Mouse (Mus musculus) ovary, adult 2 months (tissue): Measurements from ENCODE around the gene Olfr1225. TPM values are rescaled to one million over a fixed set of nuclear protein-coding genes. Genes with fewer than 3 reads are reported as not detected.

ENCODE experiments used
- polyA plus RNA-seq: library from polyadenylated mRNA; depleted of rRNA; stranded (reverse); fragments of >200 nt; gene quantifications from 2 replicates; pipeline ENCODE4 v1.2.3, GENCODE M21; 2012; rRNA removed

Olfr1225 gene
- not detected in 2 replicates for polyA plus RNA-seq

DNA sequence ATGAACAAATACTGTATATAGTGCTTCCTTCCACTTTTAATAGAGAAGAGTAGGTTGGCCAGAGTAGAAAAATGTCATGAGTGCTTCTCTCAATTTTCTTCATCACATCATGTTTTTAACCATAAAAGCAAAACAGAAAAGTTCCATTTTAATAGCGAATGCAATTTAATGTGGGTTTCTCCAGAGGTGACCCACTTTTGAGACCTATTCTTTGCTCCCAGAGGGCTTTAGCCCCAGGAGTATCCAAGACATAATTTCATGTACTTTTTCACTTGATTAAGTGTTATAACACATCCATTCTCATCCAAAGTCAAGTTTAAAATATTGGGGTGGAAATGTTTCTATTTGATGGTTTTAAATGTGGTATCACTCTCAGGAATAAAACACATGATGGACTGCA is at the start of gene Olfr1225:
Olfr1225 (minus strand) TSS at position 101 of the 400 bp plus-strand sequence.

GRCm38 (mm10) chr2:89199948-89200347 is 25.5 kb upstream of the Olfr1225 start, which contains the start of gene Olfr1226:
Gene Olfr1226, minus strand, starts transcription at chr2:89200048.

GRCm38 (mm10) chr2:89163991-89164390 is 10.5 kb downstream of the Olfr1225 start, which contains the start of gene Olfr1224-ps1:
Gene Olfr1224-ps1, minus strand, starts transcription at chr2:89164091.

GRCm38 (mm10) chr2:89151460-89151859 is 23.0 kb downstream of the Olfr1225 start, which contains the start of gene Olfr1223:
Gene Olfr1223, minus strand, starts transcription at chr2:89151560.

GRCm38 (mm10) chr2:89132954-89133353 is 41.5 kb downstream of the Olfr1225 start, which contains the start of gene Olfr1222:
Gene Olfr1222, minus strand, starts transcription at chr2:89133054.

Other genes starting within 250 kb of the Olfr1225 start
- not detected in 2 replicates for gene Olfr1211, start 236.6 kb downstream of the Olfr1225 start, polyA plus RNA-seq
- not detected in 2 replicates for gene Olfr1212, start 220.7 kb downstream of the Olfr1225 start, polyA plus RNA-seq
- not detected in 2 replicates for gene Gm13762, start 194.4 kb downstream of the Olfr1225 start, polyA plus RNA-seq
- not detected in 2 replicates for gene Olfr1214, start 182.0 kb downstream of the Olfr1225 start, polyA plus RNA-seq
- gene Olfr1215, start 167.7 kb downstream of the Olfr1225 start, polyA plus RNA-seq = not detected in 2 replicates
- not detected in 2 replicates for gene Olfr1216, start 156.3 kb downstream of the Olfr1225 start, polyA plus RNA-seq
- gene Olfr1217, start 142.6 kb downstream of the Olfr1225 start, polyA plus RNA-seq = not detected in 2 replicates
- not detected in 2 replicates for gene Olfr1218, start 113.5 kb downstream of the Olfr1225 start, polyA plus RNA-seq
- gene Olfr1219, start 91.2 kb downstream of the Olfr1225 start, polyA plus RNA-seq = not detected in 2 replicates
- gene Olfr1220, start 67.8 kb downstream of the Olfr1225 start, polyA plus RNA-seq = not detected in 2 replicates
- gene Olfr1221, start 57.4 kb downstream of the Olfr1225 start, polyA plus RNA-seq = not detected in 2 replicates
- not detected in 2 replicates for gene Olfr1222, start 41.6 kb downstream of the Olfr1225 start, polyA plus RNA-seq
- gene Olfr1223, start 23.1 kb downstream of the Olfr1225 start, polyA plus RNA-seq = not detected in 2 replicates
- not detected in 2 replicates for gene Olfr1224-ps1, start 10.6 kb downstream of the Olfr1225 start, polyA plus RNA-seq
- not detected in 2 replicates for gene Olfr1226, start 25.4 kb upstream of the Olfr1225 start, polyA plus RNA-seq
- gene Olfr1228, start 79.4 kb upstream of the Olfr1225 start, polyA plus RNA-seq = not detected in 2 replicates
- not detected in 2 replicates for gene Olfr1229, start 113.3 kb upstream of the Olfr1225 start, polyA plus RNA-seq
- not detected in 2 replicates for gene Olfr1230, start 122.6 kb upstream of the Olfr1225 start, polyA plus RNA-seq
- gene Olfr1231, start 132.4 kb upstream of the Olfr1225 start, polyA plus RNA-seq = not detected in 2 replicates
- gene Olfr1232, start 155.0 kb upstream of the Olfr1225 start, polyA plus RNA-seq = not detected in 2 replicates
- gene Olfr1233, start 167.7 kb upstream of the Olfr1225 start, polyA plus RNA-seq = not detected in 2 replicates
- gene Olfr1234, start 190.2 kb upstream of the Olfr1225 start, polyA plus RNA-seq = not detected in 2 replicates
- not detected in 2 replicates for gene Olfr1238, start 235.0 kb upstream of the Olfr1225 start, polyA plus RNA-seq
- not detected in 2 replicates for gene Olfr1239, start 245.7 kb upstream of the Olfr1225 start, polyA plus RNA-seq